Mouse (Mus musculus): ENCODE results near the gene Angptl4. TPM values are rescaled to one million over a fixed set of nuclear protein-coding genes. Genes with fewer than 3 reads are reported as not detected.

The Angptl4 gene
- polyA plus RNA-seq, 1 experiment from 2014 or later = 43.2 TPM

Other genes starting within 250 kb of the Angptl4 start
- 1.9 and 2.3 TPM in 2 replicates for gene Myo1f, start 226.1 kb downstream of the Angptl4 start, polyA plus RNA-seq (2016; fragmentation: Nextera tagmentation; extraction: Ambion mirVana)
- gene Zfp414, start 152.7 kb downstream of the Angptl4 start, polyA plus RNA-seq (2016; fragmentation: Nextera tagmentation; extraction: Ambion mirVana) = 40.1 and 40.7 TPM in 2 replicates
- gene Pram1, start 143.8 kb downstream of the Angptl4 start, polyA plus RNA-seq (2016; fragmentation: Nextera tagmentation; extraction: Ambion mirVana) = 0.55 and 0.56 TPM in 2 replicates
- 477 and 517 TPM in 2 replicates for gene Hnrnpm, start 95.0 kb downstream of the Angptl4 start, polyA plus RNA-seq (2016; fragmentation: Nextera tagmentation; extraction: Ambion mirVana)
- gene March2, start 63.2 kb downstream of the Angptl4 start, polyA plus RNA-seq (2016; fragmentation: Nextera tagmentation; extraction: Ambion mirVana) = 39.1 and 39.4 TPM in 2 replicates
- gene Rab11b, start 21.3 kb downstream of the Angptl4 start, polyA plus RNA-seq (2016; fragmentation: Nextera tagmentation; extraction: Ambion mirVana) = 335 and 351 TPM in 2 replicates
- 28.1 and 28.7 TPM in 2 replicates for gene Kank3, start 28.7 kb upstream of the Angptl4 start, polyA plus RNA-seq (2016; fragmentation: Nextera tagmentation; extraction: Ambion mirVana)
- 1,001 and 1,020 TPM in 2 replicates for gene Rps28, start 42.7 kb upstream of the Angptl4 start, polyA plus RNA-seq (2016; fragmentation: Nextera tagmentation; extraction: Ambion mirVana)
- 458 and 462 TPM in 2 replicates for gene Ndufa7, start 42.7 kb upstream of the Angptl4 start, polyA plus RNA-seq (2016; fragmentation: Nextera tagmentation; extraction: Ambion mirVana)
- gene Cd320, start 61.3 kb upstream of the Angptl4 start, polyA plus RNA-seq (2016; fragmentation: Nextera tagmentation; extraction: Ambion mirVana) = 66.4 and 73.9 TPM in 2 replicates
- not detected in 2 replicates for gene Gm7029, start 92.0 kb upstream of the Angptl4 start, polyA plus RNA-seq (2016; fragmentation: Nextera tagmentation; extraction: Ambion mirVana)
- 6.6 and 7.6 TPM in 2 replicates for gene Kifc1, start 108.8 kb upstream of the Angptl4 start, polyA plus RNA-seq (2016; fragmentation: Nextera tagmentation; extraction: Ambion mirVana)
- 0.46 and 1.1 TPM in 2 replicates for gene Platr17, start 123.3 kb upstream of the Angptl4 start, polyA plus RNA-seq (2016; fragmentation: Nextera tagmentation; extraction: Ambion mirVana)
- gene Daxx, start 127.6 kb upstream of the Angptl4 start, polyA plus RNA-seq (2016; fragmentation: Nextera tagmentation; extraction: Ambion mirVana) = 66.2 and 79.3 TPM in 2 replicates
- gene Tapbp, start 134.1 kb upstream of the Angptl4 start, polyA plus RNA-seq (2016; fragmentation: Nextera tagmentation; extraction: Ambion mirVana) = 21.5 and 23.5 TPM in 2 replicates
- 21.8 and 22.4 TPM in 2 replicates for gene Zbtb22, start 134.1 kb upstream of the Angptl4 start, polyA plus RNA-seq (2016; fragmentation: Nextera tagmentation; extraction: Ambion mirVana)
- gene Rgl2, start 147.7 kb upstream of the Angptl4 start, polyA plus RNA-seq (2016; fragmentation: Nextera tagmentation; extraction: Ambion mirVana) = 61.3 and 64.2 TPM in 2 replicates
- 180 and 186 TPM in 2 replicates for gene Pfdn6, start 158.5 kb upstream of the Angptl4 start, polyA plus RNA-seq (2016; fragmentation: Nextera tagmentation; extraction: Ambion mirVana)
- gene Wdr46, start 158.8 kb upstream of the Angptl4 start, polyA plus RNA-seq (2016; fragmentation: Nextera tagmentation; extraction: Ambion mirVana) = 45.5 and 45.8 TPM in 2 replicates
- 5.0 and 6.8 TPM in 2 replicates for gene B3galt4, start 169.7 kb upstream of the Angptl4 start, polyA plus RNA-seq (2016; fragmentation: Nextera tagmentation; extraction: Ambion mirVana)
- gene Vps52, start 174.0 kb upstream of the Angptl4 start, polyA plus RNA-seq (2016; fragmentation: Nextera tagmentation; extraction: Ambion mirVana) = 53.3 and 55.0 TPM in 2 replicates
- 1,388 and 1,510 TPM in 2 replicates for gene Rps18, start 174.2 kb upstream of the Angptl4 start, polyA plus RNA-seq (2016; fragmentation: Nextera tagmentation; extraction: Ambion mirVana)
- gene H2-K1, start 218.5 kb upstream of the Angptl4 start, polyA plus RNA-seq (2016; fragmentation: Nextera tagmentation; extraction: Ambion mirVana) = 4.5 and 5.0 TPM in 2 replicates
- 21.6 and 25.3 TPM in 2 replicates for gene Ring1, start 242.8 kb upstream of the Angptl4 start, polyA plus RNA-seq (2016; fragmentation: Nextera tagmentation; extraction: Ambion mirVana)
- gene H2-Ke6, start 246.2 kb upstream of the Angptl4 start, polyA plus RNA-seq (2016; fragmentation: Nextera tagmentation; extraction: Ambion mirVana) = 54.4 and 56.8 TPM in 2 replicates
- 179 and 191 TPM in 2 replicates for gene Slc39a7, start 249.9 kb upstream of the Angptl4 start, polyA plus RNA-seq (2016; fragmentation: Nextera tagmentation; extraction: Ambion mirVana)
- 64.3 and 64.4 TPM in 2 replicates for gene Rxrb, start 250.0 kb upstream of the Angptl4 start, polyA plus RNA-seq (2016; fragmentation: Nextera tagmentation; extraction: Ambion mirVana)